Mouse (Mus musculus): ENCODE measurements at regions not wholly inside any gene's neighbourhood (a gene's known extent, or its start where the extent isn't known, plus 50 kb on each side); places are given as distances from the start of the nearest gene placed in this dataset.

- no peak overlapping the region for H3K9ac ChIP-seq (ENCODE audit: low read length)
- no peak for ATAC-seq (ENCODE audit: insufficient number of reproducible peaks, insufficient read depth, low FRiP score, low read depth)
- no peaks in the 10 kb centered on the region for H3K9me3 ChIP-seq (ENCODE audit: control insufficient read depth, low read length)
- no peak overlapping the region for H3K4me3 ChIP-seq (ENCODE audit: control insufficient read depth in 1 of 2, insufficient read depth in 1 of 2, low read depth in 1 of 2, low read length in 2 of 2)
- H3K27me3 ChIP-seq (ENCODE audit: control insufficient read depth, insufficient read depth, low read length) = no peaks in the 10 kb centered on the region
- no peak overlapping the region for H3K27ac ChIP-seq (replicated peaks in 1 of 2; ENCODE audit: control insufficient read depth in 1 of 2, insufficient read depth in 1 of 2, low read depth in 2 of 2, low read length in 2 of 2)
- 64% methylated on average over 5 of the region's 5 CpGs for WGBS
- H3K4me1 ChIP-seq (ENCODE audit: control insufficient read depth in 2 of 2, insufficient read depth in 2 of 2, low read length in 2 of 2) = no peaks in the 10 kb centered on the region
- no peak overlapping the region for H3K4me2 ChIP-seq (ENCODE audit: low read length)
- H3K36me3 ChIP-seq (ENCODE audit: control insufficient read depth, insufficient read depth, low read length) = no peaks in the 10 kb centered on the region
Observed at GRCm38 (mm10) chr9:12492890-12493618, 752.6 kb downstream of the Jrkl start.

GRCm38 (mm10) chr9:12457810-12458209 is 787.8 kb downstream of the Jrkl start:
- 62% methylated on average over 2 of the region's 2 CpGs for WGBS
- Histone ChIP-seq H3K4me2 (ENCODE audit: low read length) (no peak overlapping the region), H3K4me1 (ENCODE audit: control insufficient read depth in 2 of 2, insufficient read depth in 2 of 2, low read length in 2 of 2) (no peaks in the 10 kb centered on the region), H3K27me3 (ENCODE audit: control insufficient read depth, insufficient read depth, low read length) (no peaks in the 10 kb centered on the region), H3K27ac (replicated peaks in 1 of 2; ENCODE audit: control insufficient read depth in 1 of 2, insufficient read depth in 1 of 2, low read depth in 2 of 2, low read length in 2 of 2) (no peak overlapping the region), H3K36me3 (ENCODE audit: control insufficient read depth, insufficient read depth, low read length) (no peaks in the 10 kb centered on the region), H3K4me3 (ENCODE audit: control insufficient read depth in 1 of 2, insufficient read depth in 1 of 2, low read depth in 1 of 2, low read length in 2 of 2) (no peak overlapping the region), H3K9ac (ENCODE audit: low read length) (no peak overlapping the region), H3K9me3 (ENCODE audit: control insufficient read depth, low read length) (no peaks in the 10 kb centered on the region)
- no peak for ATAC-seq (ENCODE audit: insufficient number of reproducible peaks, insufficient read depth, low FRiP score, low read depth)

- Histone ChIP-seq H3K9me3 (ENCODE audit: control insufficient read depth, low read length) (no peaks in the 10 kb centered on the region), H3K4me2 (ENCODE audit: low read length) (no peak overlapping the region), H3K4me3 (ENCODE audit: control insufficient read depth in 1 of 2, insufficient read depth in 1 of 2, low read depth in 1 of 2, low read length in 2 of 2) (no peak overlapping the region), H3K4me1 (ENCODE audit: control insufficient read depth in 2 of 2, insufficient read depth in 2 of 2, low read length in 2 of 2) (no peaks in the 10 kb centered on the region), H3K9ac (ENCODE audit: low read length) (no peak overlapping the region), H3K36me3 (ENCODE audit: control insufficient read depth, insufficient read depth, low read length) (no peaks in the 10 kb centered on the region), H3K27me3 (ENCODE audit: control insufficient read depth, insufficient read depth, low read length) (no peaks in the 10 kb centered on the region), H3K27ac (replicated peaks in 1 of 2; ENCODE audit: control insufficient read depth in 1 of 2, insufficient read depth in 1 of 2, low read depth in 2 of 2, low read length in 2 of 2) (no peak overlapping the region)
- no peak for ATAC-seq (ENCODE audit: insufficient number of reproducible peaks, insufficient read depth, low FRiP score, low read depth)
Observed at GRCm38 (mm10) chr9:12456695-12457094, 788.9 kb downstream of the Jrkl start.

GRCm38 (mm10) chr9:12434171-12434570 is 811.5 kb downstream of the Jrkl start:
- no peak overlapping the region for H3K4me3 ChIP-seq (ENCODE audit: control insufficient read depth in 1 of 2, insufficient read depth in 1 of 2, low read depth in 1 of 2, low read length in 2 of 2)
- ATAC-seq (ENCODE audit: insufficient number of reproducible peaks, insufficient read depth, low FRiP score, low read depth) = no peak
- 65% methylated on average over 3 of the region's 3 CpGs for WGBS
- H3K27ac ChIP-seq (replicated peaks in 1 of 2; ENCODE audit: control insufficient read depth in 1 of 2, insufficient read depth in 1 of 2, low read depth in 2 of 2, low read length in 2 of 2) = no peak overlapping the region
- H3K4me2 ChIP-seq (ENCODE audit: low read length) = no peak overlapping the region
- H3K4me1 ChIP-seq (ENCODE audit: control insufficient read depth in 2 of 2, insufficient read depth in 2 of 2, low read length in 2 of 2) = no peaks in the 10 kb centered on the region
- no peak overlapping the region for H3K9ac ChIP-seq (ENCODE audit: low read length)
- no peaks in the 10 kb centered on the region for H3K9me3 ChIP-seq (ENCODE audit: control insufficient read depth, low read length)
- no peaks in the 10 kb centered on the region for H3K27me3 ChIP-seq (ENCODE audit: control insufficient read depth, insufficient read depth, low read length)
- no peaks in the 10 kb centered on the region for H3K36me3 ChIP-seq (ENCODE audit: control insufficient read depth, insufficient read depth, low read length)

GRCm38 (mm10) chr9:12421906-12422305 is 823.7 kb downstream of the Jrkl start:
- Histone ChIP-seq H3K4me2 (ENCODE audit: low read length) (no peak overlapping the region), H3K4me3 (ENCODE audit: control insufficient read depth in 1 of 2, insufficient read depth in 1 of 2, low read depth in 1 of 2, low read length in 2 of 2) (no peak overlapping the region), H3K4me1 (ENCODE audit: control insufficient read depth in 2 of 2, insufficient read depth in 2 of 2, low read length in 2 of 2) (no peaks in the 10 kb centered on the region), H3K9ac (ENCODE audit: low read length) (no peak overlapping the region), H3K27ac (replicated peaks in 1 of 2; ENCODE audit: control insufficient read depth in 1 of 2, insufficient read depth in 1 of 2, low read depth in 2 of 2, low read length in 2 of 2) (no peak overlapping the region), H3K9me3 (ENCODE audit: control insufficient read depth, low read length) (no peaks in the 10 kb centered on the region), H3K36me3 (ENCODE audit: control insufficient read depth, insufficient read depth, low read length) (no peaks in the 10 kb centered on the region), H3K27me3 (ENCODE audit: control insufficient read depth, insufficient read depth, low read length) (no peaks in the 10 kb centered on the region)
- 85% methylated on average over 1 of the region's 1 CpGs for WGBS
- no peak for ATAC-seq (ENCODE audit: insufficient number of reproducible peaks, insufficient read depth, low FRiP score, low read depth)

GRCm38 (mm10) chr9:12408500-12408899 is 837.1 kb downstream of the Jrkl start:
- Histone ChIP-seq H3K27ac (replicated peaks in 1 of 2; ENCODE audit: control insufficient read depth in 1 of 2, insufficient read depth in 1 of 2, low read depth in 2 of 2, low read length in 2 of 2) (no peak overlapping the region), H3K4me3 (ENCODE audit: control insufficient read depth in 1 of 2, insufficient read depth in 1 of 2, low read depth in 1 of 2, low read length in 2 of 2) (no peak overlapping the region), H3K36me3 (ENCODE audit: control insufficient read depth, insufficient read depth, low read length) (no peaks in the 10 kb centered on the region), H3K27me3 (ENCODE audit: control insufficient read depth, insufficient read depth, low read length) (no peaks in the 10 kb centered on the region), H3K4me1 (ENCODE audit: control insufficient read depth in 2 of 2, insufficient read depth in 2 of 2, low read length in 2 of 2) (no peaks in the 10 kb centered on the region), H3K9me3 (ENCODE audit: control insufficient read depth, low read length) (no peaks in the 10 kb centered on the region), H3K9ac (ENCODE audit: low read length) (no peak overlapping the region), H3K4me2 (ENCODE audit: low read length) (no peak overlapping the region)
- no peak for ATAC-seq (ENCODE audit: insufficient number of reproducible peaks, insufficient read depth, low FRiP score, low read depth)
- 83% methylated on average over 2 of the region's 2 CpGs for WGBS

GRCm38 (mm10) chr9:12404185-12404584 is 841.4 kb downstream of the Jrkl start:
- no peak for ATAC-seq (ENCODE audit: insufficient number of reproducible peaks, insufficient read depth, low FRiP score, low read depth)
- Histone ChIP-seq H3K27me3 (ENCODE audit: control insufficient read depth, insufficient read depth, low read length) (no peaks in the 10 kb centered on the region), H3K9me3 (ENCODE audit: control insufficient read depth, low read length) (no peaks in the 10 kb centered on the region), H3K9ac (ENCODE audit: low read length) (no peak overlapping the region), H3K27ac (replicated peaks in 1 of 2; ENCODE audit: control insufficient read depth in 1 of 2, insufficient read depth in 1 of 2, low read depth in 2 of 2, low read length in 2 of 2) (no peak overlapping the region), H3K4me2 (ENCODE audit: low read length) (no peak overlapping the region), H3K4me1 (ENCODE audit: control insufficient read depth in 2 of 2, insufficient read depth in 2 of 2, low read length in 2 of 2) (no peaks in the 10 kb centered on the region), H3K36me3 (ENCODE audit: control insufficient read depth, insufficient read depth, low read length) (no peaks in the 10 kb centered on the region), H3K4me3 (ENCODE audit: control insufficient read depth in 1 of 2, insufficient read depth in 1 of 2, low read depth in 1 of 2, low read length in 2 of 2) (no peak overlapping the region)
- 48% methylated on average over 1 of the region's 1 CpGs for WGBS

GRCm38 (mm10) chr9:12395648-12396047 is 850.0 kb downstream of the Jrkl start:
- no peaks in the 10 kb centered on the region for H3K4me1 ChIP-seq (ENCODE audit: control insufficient read depth in 2 of 2, insufficient read depth in 2 of 2, low read length in 2 of 2)
- no peak overlapping the region for H3K27ac ChIP-seq (replicated peaks in 1 of 2; ENCODE audit: control insufficient read depth in 1 of 2, insufficient read depth in 1 of 2, low read depth in 2 of 2, low read length in 2 of 2)
- H3K9me3 ChIP-seq (ENCODE audit: control insufficient read depth, low read length) = no peaks in the 10 kb centered on the region
- no peak overlapping the region for H3K4me2 ChIP-seq (ENCODE audit: low read length)
- H3K9ac ChIP-seq (ENCODE audit: low read length) = no peak overlapping the region
- H3K36me3 ChIP-seq (ENCODE audit: control insufficient read depth, insufficient read depth, low read length) = no peaks in the 10 kb centered on the region
- ATAC-seq (ENCODE audit: insufficient number of reproducible peaks, insufficient read depth, low FRiP score, low read depth) = no peak
- H3K4me3 ChIP-seq (ENCODE audit: control insufficient read depth in 1 of 2, insufficient read depth in 1 of 2, low read depth in 1 of 2, low read length in 2 of 2) = no peak overlapping the region
- H3K27me3 ChIP-seq (ENCODE audit: control insufficient read depth, insufficient read depth, low read length) = no peaks in the 10 kb centered on the region
- 74% methylated on average over 1 of the region's 1 CpGs for WGBS
